Mouse (Mus musculus) forebrain, embryonic 11.5 days (tissue): ENCODE data around the gene Gm49601. TPM values are rescaled to one million over a fixed set of nuclear protein-coding genes. Genes with fewer than 3 reads are reported as not detected.
A peak's percentile ranks its signal among the peaks of the same experiment; 100 is the strongest.

ENCODE experiments used
- ATAC-seq: fragments of 200-750 bp; cut with Nextera tagmentation; replicated peaks from 2 replicates; pipeline ENCODE4 v1.8.0; 2017; ENCODE audit warnings: moderate TSS enrichment; ENCODE audit not compliant: low FRiP score
- DNase-seq: peaks from one replicate; pipeline ENCODE4 v3.0.0-alpha.2; 2017; ENCODE audit warnings: low spot score
- H3K27ac ChIP-seq: fragments of 300-500 bp; sonication (generic); 2 replicates; pipeline ENCODE4 v1.5.1; 2014; ENCODE audit warnings: low read depth, low read length
- H3K27me3 ChIP-seq: fragments of 300-500 bp; sonication (generic); 2 replicates; pipeline ENCODE4 v1.6.1; 2014; ENCODE audit warnings: mild to moderate bottlenecking, low read length, mixed read lengths; ENCODE audit not compliant: control insufficient read depth, insufficient read depth
- H3K36me3 ChIP-seq: fragments of 300-500 bp; sonication (generic); 2 replicates; pipeline ENCODE4 v1.6.1; 2014; ENCODE audit warnings: mild to moderate bottlenecking, low read length, moderate library complexity, mixed read lengths; ENCODE audit not compliant: control insufficient read depth, insufficient read depth
- H3K4me1 ChIP-seq: fragments of 300-500 bp; sonication (generic); replicated peaks from 2 replicates; pipeline ENCODE4 v1.6.1; 2014; ENCODE audit warnings: low read length, mixed read lengths; ENCODE audit not compliant: control insufficient read depth, insufficient read depth
- H3K4me2 ChIP-seq: fragments of 300-500 bp; sonication (generic); 2 replicates; pipeline ENCODE4 v1.6.1; 2014; ENCODE audit warnings: low read depth, mild to moderate bottlenecking, low read length, moderate library complexity, mixed read lengths; ENCODE audit not compliant: severe bottlenecking
- H3K4me3 ChIP-seq: fragments of 300-500 bp; sonication (generic); 2 replicates; pipeline ENCODE4 v1.5.1; 2014; ENCODE audit warnings: low read depth, low read length
- H3K9ac ChIP-seq: fragments of 300-500 bp; sonication (generic); 2 replicates; pipeline ENCODE4 v1.6.1; 2014; ENCODE audit warnings: low read length
- H3K9me3 ChIP-seq: fragments of 300-500 bp; sonication (generic); 2 replicates; pipeline ENCODE4 v1.6.1; 2016; ENCODE audit warnings: low read length, mixed read lengths; ENCODE audit not compliant: control insufficient read depth
- WGBS: fragments of 180-500 bp; shearing (Covaris S2); extraction: QIAGEN DNeasy Blood & Tissue Kit; methylation state at CpG from one replicate; pipeline ENCODE4 v1.1.7; 2014; 5-methylcytosine and 5-hydroxymethylcytosine counted together
- polyA plus RNA-seq: library from polyadenylated mRNA; unstranded; fragments of >200 nt; fragmentation: Nextera tagmentation; extraction: Ambion mirVana; gene quantifications from 2 replicates; pipeline ENCODE4 v1.2.1, GENCODE M21; 2014

Gene Gm49601
- polyA plus RNA-seq, 1 experiment from 2014 or later = 2.8 TPM

DNA sequence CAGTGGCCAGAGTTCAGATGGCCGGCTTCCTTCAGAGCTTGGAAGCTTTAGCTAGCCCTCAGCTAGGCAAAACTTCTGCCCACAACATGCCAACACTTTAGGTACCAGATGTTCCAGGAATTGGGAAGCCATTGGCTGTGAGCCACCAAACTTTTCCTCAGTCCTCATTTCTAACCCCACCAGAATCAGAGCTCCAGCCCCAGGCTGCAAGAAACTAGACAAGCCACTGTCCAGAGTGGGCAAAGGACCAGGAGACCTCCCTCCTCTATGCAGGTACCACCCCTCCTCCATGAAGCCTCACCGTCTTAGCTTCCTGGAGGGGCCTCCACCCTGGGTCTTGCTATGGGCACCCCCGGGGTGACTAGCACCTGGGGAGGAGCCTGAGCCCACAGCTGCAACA is 936 bp upstream of the Gm49601 start:
- Histone ChIP-seq H3K36me3 (no peaks in the 10 kb centered on the region; the same call in 1 of the 2 replicates), H3K4me1 (peaks cover 6% of the 10 kb centered on the region), H3K9ac (no peak overlapping the region), H3K27ac (no peak overlapping the region), H3K27me3 (peaks cover 60% of the 10 kb centered on the region), H3K4me2 (no peak overlapping the region; the same call in 1 of the 2 replicates), H3K4me3 (no peak overlapping the region), H3K9me3 (no peaks in the 10 kb centered on the region)
- 43% methylated on average over 3 of the region's 3 CpGs for WGBS
- ATAC-seq (no peak), DNase-seq (no peak)

DNA sequence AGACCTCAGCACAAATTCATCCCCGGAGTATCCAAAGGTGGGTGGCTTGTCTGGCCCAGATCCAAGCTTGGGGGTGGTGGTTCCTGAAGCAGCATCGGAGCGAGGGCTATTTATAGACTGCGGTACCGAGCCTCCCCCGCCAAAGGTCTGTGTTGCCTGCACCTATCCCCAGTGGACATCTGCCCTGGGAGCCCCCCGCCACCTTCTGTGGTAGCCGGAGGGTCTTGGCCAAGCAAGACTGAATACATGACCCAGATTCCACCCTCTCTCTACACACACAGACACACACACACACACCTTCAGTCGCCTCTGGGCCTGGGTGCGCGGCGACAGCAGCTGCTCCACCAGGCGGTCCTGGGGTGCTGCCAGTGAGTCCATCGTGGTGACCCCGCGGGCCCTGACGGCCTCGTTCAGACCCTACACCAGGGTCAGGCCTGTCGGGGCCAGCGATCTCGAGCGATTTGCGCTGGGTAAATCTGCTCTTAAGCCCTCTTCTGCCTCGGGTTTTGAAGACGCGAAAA is 376 bp downstream of the Gm49601 start:
- H3K36me3 ChIP-seq = no peaks in the 10 kb centered on the region; the same call in 1 of the 2 replicates
- peaks cover 15% of the 10 kb centered on the region for H3K4me1 ChIP-seq
- H3K9me3 ChIP-seq = no peaks in the 10 kb centered on the region
- H3K4me2 ChIP-seq = peak overlapping the region; percentile 63
- WGBS = 7% methylated on average over 26 of the region's 26 CpGs
- peak; percentile 6 for ATAC-seq
- H3K27ac ChIP-seq = no peak overlapping the region
- H3K9ac ChIP-seq = peak overlapping the region; percentile 48
- H3K27me3 ChIP-seq = peaks cover 73% of the 10 kb centered on the region
- peak; percentile 69 for DNase-seq
- peak overlapping the region; percentile 38 for H3K4me3 ChIP-seq

DNA sequence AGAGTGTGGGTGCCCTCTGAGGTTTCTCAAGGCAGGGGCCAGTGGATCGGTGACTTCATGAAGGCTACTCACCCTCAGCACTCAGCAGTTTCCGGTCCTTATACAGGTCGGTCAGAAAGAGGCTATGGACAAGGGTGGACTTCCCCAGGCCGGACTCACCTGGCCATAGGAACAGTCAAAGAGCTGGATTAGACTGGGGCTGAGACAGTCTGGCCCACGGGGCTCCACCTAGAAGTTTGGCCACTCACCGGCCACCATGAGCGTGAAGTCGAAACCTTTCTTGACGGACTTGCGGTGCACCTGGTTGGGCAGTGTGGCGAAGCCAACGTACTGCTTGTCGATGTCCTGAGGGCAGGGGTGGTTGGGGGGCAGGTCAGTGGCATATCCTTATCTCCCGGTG is 1.1 kb downstream of the Gm49601 start:
- Histone ChIP-seq H3K27ac (no peak overlapping the region), H3K36me3 (no peaks in the 10 kb centered on the region; the same call in 1 of the 2 replicates), H3K27me3 (peaks cover 81% of the 10 kb centered on the region), H3K4me3 (no peak overlapping the region), H3K9ac (no peak overlapping the region), H3K4me1 (peaks cover 20% of the 10 kb centered on the region), H3K4me2 (no peak overlapping the region), H3K9me3 (no peaks in the 10 kb centered on the region)
- ATAC-seq (no peak), DNase-seq (no peak)
- 32% methylated on average over 14 of the region's 14 CpGs for WGBS

DNA sequence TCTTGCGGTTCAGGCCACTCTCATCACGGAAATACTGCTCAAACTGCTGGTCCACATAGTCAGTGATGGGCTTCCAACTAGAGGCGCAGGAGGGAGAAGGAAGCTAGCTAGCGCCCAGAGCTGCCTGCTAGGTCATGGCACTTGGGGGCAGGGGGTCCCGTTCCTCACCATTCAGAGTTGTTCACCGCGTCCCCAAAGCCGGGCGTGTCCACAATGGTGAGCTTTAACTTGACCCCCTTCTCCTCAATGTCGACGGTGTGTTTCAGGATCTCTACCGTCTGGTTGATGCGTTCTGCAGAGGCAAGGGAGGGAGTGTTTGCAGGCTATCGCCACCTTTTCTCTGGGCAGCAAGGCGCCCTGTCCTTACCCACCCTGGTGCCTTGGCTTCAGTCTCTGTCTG is 1.6 kb downstream of the Gm49601 start:
- H3K4me1 ChIP-seq = peaks cover 20% of the 10 kb centered on the region
- no peaks in the 10 kb centered on the region for H3K9me3 ChIP-seq
- WGBS = 16% methylated on average over 15 of the region's 15 CpGs
- no peaks in the 10 kb centered on the region; the same call in 1 of the 2 replicates for H3K36me3 ChIP-seq
- no peak overlapping the region for H3K9ac ChIP-seq
- DNase-seq (no peak), ATAC-seq (no peak)
- no peak overlapping the region for H3K27ac ChIP-seq
- H3K4me2 ChIP-seq = no peak overlapping the region
- H3K4me3 ChIP-seq = no peak overlapping the region
- peaks cover 85% of the 10 kb centered on the region for H3K27me3 ChIP-seq

DNA sequence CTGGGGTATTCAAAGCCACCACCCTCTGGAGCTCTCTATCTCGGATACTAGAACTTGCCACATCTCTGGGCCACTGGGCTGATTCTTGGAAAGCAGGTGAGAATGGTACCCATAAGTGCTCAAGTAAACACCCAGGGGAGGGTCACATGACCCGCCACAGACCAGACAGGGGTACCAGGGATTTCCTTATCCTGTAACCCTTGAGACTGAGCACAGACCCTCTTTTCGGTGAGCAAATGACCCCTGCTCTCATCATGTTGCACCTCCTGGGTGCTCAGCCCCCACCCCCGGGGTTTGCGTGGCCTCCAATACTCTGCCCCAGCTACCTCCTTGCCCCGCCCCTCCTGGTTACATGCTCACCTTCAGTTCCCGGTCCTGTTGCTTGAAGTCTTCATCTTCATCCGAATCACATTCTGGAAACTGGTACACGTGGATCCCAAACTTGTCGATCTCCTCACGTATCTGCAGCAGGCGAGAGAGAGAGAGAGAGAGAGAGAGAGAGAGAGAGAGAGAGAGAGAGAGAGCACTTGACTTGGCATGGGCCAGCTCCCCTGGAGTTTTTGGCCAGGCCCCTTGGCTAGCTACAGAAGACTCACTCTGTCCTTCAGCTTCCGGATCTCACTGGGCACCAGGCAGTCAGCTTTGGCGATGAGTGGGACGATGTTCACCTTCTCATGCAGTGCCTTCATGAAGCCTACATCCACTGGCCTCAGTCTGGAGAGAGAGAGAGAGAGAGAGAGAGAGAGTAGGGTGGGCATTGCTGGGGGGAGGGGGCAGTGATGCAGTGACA is 2.3 kb downstream of the Gm49601 start:
- DNase-seq (no peak), ATAC-seq (no peak)
- H3K27me3 ChIP-seq = peaks cover 92% of the 10 kb centered on the region
- 22% methylated on average over 15 of the region's 15 CpGs for WGBS
- no peak overlapping the region for H3K27ac ChIP-seq
- no peaks in the 10 kb centered on the region for H3K9me3 ChIP-seq
- H3K4me1 ChIP-seq = peaks cover 20% of the 10 kb centered on the region
- no peak overlapping the region for H3K4me2 ChIP-seq
- H3K4me3 ChIP-seq = no peak overlapping the region
- H3K36me3 ChIP-seq = no peaks in the 10 kb centered on the region; the same call in 1 of the 2 replicates
- no peak overlapping the region for H3K9ac ChIP-seq

DNA sequence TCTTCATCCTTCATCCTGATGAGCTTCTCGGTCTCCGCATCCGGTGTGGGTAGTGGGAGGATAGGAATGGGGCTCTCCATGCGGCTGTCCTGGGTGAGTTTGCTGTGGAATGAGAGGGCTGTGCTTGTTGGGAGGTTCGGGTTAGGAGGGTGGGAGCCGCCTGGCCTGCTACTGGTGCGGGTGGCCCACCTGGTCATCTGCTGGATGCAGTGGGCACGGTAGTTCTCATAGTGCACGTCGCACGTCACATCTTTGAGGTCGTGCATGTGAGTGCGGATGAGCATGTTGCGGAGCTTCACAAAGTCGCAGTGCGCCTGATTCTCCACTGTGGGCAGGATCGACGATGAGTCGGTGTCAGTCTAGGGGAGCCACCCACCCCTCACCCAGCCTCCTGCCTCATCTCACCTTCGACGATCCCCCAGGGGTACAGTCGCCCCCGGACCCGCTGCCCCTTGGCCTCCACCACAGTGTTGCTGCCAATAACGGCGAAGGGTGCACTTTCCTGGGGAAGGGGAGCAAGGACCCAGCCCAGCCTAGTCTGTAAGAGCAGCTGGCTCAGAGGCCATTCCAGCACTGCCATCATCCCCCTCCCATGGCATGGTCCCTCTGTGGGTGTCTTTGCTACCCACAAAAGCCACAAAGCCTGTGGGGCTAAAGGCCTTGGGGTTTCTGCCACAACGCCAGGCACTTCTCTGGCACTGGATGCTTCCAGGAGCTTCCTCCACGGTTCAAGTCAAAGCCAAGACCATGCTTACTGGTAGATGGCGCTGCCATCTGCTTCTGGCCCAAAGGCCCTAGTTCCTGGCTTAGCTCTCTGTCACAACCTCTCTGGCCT is 3.1 kb downstream of the Gm49601 start:
- peaks cover 20% of the 10 kb centered on the region for H3K4me1 ChIP-seq
- ATAC-seq (no peak), DNase-seq (no peak)
- peaks cover 97% of the 10 kb centered on the region for H3K27me3 ChIP-seq
- no peak overlapping the region for H3K27ac ChIP-seq
- H3K9me3 ChIP-seq = no peaks in the 10 kb centered on the region
- 20% methylated on average over 29 of the region's 29 CpGs for WGBS
- H3K9ac ChIP-seq = no peak overlapping the region
- no peak overlapping the region for H3K4me3 ChIP-seq
- no peaks in the 10 kb centered on the region; the same call in 1 of the 2 replicates for H3K36me3 ChIP-seq
- no peak overlapping the region for H3K4me2 ChIP-seq

DNA sequence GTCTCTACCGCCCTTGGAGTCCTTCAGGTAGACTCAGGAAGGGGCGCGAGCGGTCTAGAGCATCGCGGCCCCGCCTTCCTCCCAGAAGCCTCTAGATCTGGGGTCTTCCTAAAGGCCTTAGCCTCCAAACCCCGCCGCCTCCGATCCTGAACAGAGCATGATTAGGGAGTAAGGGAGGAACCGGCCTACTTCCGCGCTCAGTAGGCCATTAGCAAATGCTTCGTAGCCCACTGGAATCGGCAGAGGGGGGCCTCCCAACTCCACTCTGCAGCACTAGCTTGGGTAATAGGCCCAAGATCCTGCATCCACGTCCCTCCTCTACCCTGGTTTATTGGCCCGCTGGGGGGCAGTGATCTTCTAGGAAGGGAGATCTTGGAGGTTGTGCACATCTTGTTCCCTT is 4.2 kb downstream of the Gm49601 start, which contains the start of gene Gp1bb:
Gene Gp1bb, minus strand, starts transcription at position 385 of the 400 bp plus-strand sequence.
- DNase-seq (peak; percentile 61), ATAC-seq (no peak)
- whole genome bisulfite sequencing = 2% methylated on average over 17 of the region's 17 CpGs
- Histone ChIP-seq H3K4me1 (peaks cover 20% of the 10 kb centered on the region), H3K9ac (no peak within 1 kb of the TSS), H3K27ac (no peak within 1 kb of the TSS), H3K4me2 (peak within 1 kb of the TSS; percentile 70), H3K9me3 (no peaks in the 10 kb centered on the region), H3K4me3 (peak within 1 kb of the TSS; percentile 37), H3K27me3 (peaks cover 88% of the 10 kb centered on the region), H3K36me3 (no peaks in the 10 kb centered on the region; the same call in 1 of the 2 replicates)

DNA sequence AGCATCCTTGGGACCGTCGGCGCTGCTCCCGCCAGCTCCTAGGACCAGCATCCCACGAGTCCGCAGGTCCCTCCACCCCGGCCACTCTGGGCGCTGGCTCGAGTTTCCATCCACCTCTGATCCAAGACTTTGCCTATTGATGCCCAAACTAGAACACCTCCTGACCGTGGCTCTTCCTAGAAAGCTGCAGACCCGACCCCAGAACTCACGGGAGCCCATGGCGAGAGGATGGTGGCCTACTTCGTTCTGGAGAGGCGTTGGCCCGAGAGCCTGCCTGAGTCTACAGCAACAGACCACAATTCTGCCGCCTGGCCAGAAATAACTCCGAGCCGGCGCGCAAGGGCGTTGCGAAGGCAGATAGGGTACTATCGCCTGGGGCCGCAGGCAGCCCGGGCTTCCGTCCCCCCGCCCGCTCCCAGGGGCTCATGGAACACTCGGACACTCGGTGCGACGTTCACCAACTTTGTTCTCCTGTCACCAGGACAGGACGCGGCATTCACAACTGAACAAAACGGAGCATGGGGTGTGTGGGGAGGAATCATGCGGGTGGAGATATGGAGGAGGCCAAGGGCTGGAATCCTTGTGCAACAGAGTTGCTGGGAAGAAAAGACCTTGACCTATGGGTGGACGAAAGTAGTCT is 4.7 kb downstream of the Gm49601 start:
- ATAC-seq (no peak), DNase-seq (peak; percentile 64)
- Histone ChIP-seq H3K9ac (no peak overlapping the region), H3K36me3 (no peaks in the 10 kb centered on the region; the same call in 1 of the 2 replicates), H3K27me3 (peaks cover 87% of the 10 kb centered on the region), H3K4me2 (peak overlapping the region; percentile 70), H3K4me3 (peak overlapping the region; percentile 37), H3K4me1 (peaks cover 20% of the 10 kb centered on the region), H3K27ac (no peak overlapping the region), H3K9me3 (no peaks in the 10 kb centered on the region)
- WGBS = under 1% methylated on average over 33 of the region's 38 CpGs
